Mouse (Mus musculus) spleen, adult 2 months (tissue): Measurements from ENCODE around the gene Cklf. TPM values are rescaled to one million over a fixed set of nuclear protein-coding genes. Genes with fewer than 3 reads are reported as not detected.
"Not testable (repeated sequence)": the region's sequence is repeated elsewhere in the genome, so short reads cannot be mapped to it uniquely, and the experiment has no call there.

Experiments
- DNase-seq, 2 experiments: peaks; one replicate each; pipeline versions ENCODE4 v3.0.0 to v3.0.0-alpha.2; 2012 to 2021; ENCODE audit warnings: low spot score in 2 of 2, low read depth in 1 of 2
- H3K27ac ChIP-seq: fragments of 200-500 bp; 2 replicates; pipeline ENCODE4 v1.5.1; 2012; ENCODE audit warnings: low read length, inconsistent platforms; ENCODE audit not compliant: insufficient read depth
- H3K27me3 ChIP-seq: fragments of 200-500 bp; 2 replicates; pipeline ENCODE4 v1.6.1; 2012; ENCODE audit warnings: mild to moderate bottlenecking, moderate library complexity, low read length, inconsistent platforms; ENCODE audit not compliant: control insufficient read depth, insufficient read depth
- H3K36me3 ChIP-seq: fragments of 200-500 bp; 2 replicates; pipeline ENCODE4 v1.6.1; 2012; ENCODE audit warnings: mild to moderate bottlenecking, low read length, inconsistent platforms; ENCODE audit not compliant: control insufficient read depth, insufficient read depth
- H3K4me1 ChIP-seq: fragments of 200-500 bp; 2 replicates; pipeline ENCODE4 v1.6.1; 2011; ENCODE audit warnings: inconsistent platforms; ENCODE audit not compliant: control insufficient read depth, insufficient read depth, insufficient read length
- H3K4me3 ChIP-seq: fragments of 200-500 bp; 2 replicates; pipeline ENCODE4 v1.5.1; 2011; ENCODE audit warnings: mild to moderate bottlenecking, inconsistent platforms; ENCODE audit not compliant: insufficient read depth, insufficient read length; ENCODE audit errors: extremely low read depth
- CTCF ChIP-seq: fragments of 200-500 bp; IDR thresholded peaks from 2 replicates; pipeline ENCODE4 v1.5.1; 2011; ENCODE audit warnings: mild to moderate bottlenecking, inconsistent platforms; ENCODE audit not compliant: insufficient read depth, insufficient read length, insufficient replicate concordance; ENCODE audit errors: extremely low read depth
- POLR2A ChIP-seq: fragments of 200-500 bp; IDR thresholded peaks from 2 replicates; pipeline ENCODE4 v1.6.1; 2011; ENCODE audit warnings: low read depth, low read length, inconsistent platforms
- WGBS: fragments of 180-500 bp; shearing (Covaris S2); methylation state at CpG from one replicate; pipeline ENCODE4 v1.1.7; 2018; 5-methylcytosine and 5-hydroxymethylcytosine counted together
- polyA plus RNA-seq: library from polyadenylated mRNA; depleted of rRNA; stranded (reverse); fragments of >200 nt; gene quantifications from 2 replicates; pipeline ENCODE4 v1.2.3, GENCODE M21; 2012

Gene Cklf
- polyA plus RNA-seq, 1 experiment, result 13.0 TPM

GRCm38 (mm10) chr8:104253016-104253415 is 2.4 kb downstream of the Cklf start:
- Histone ChIP-seq H3K36me3 (peaks cover 2% of the 10 kb centered on the region), H3K27me3 (no peaks in the 10 kb centered on the region), H3K4me3 (no peak overlapping the region), H3K27ac (no peak overlapping the region), H3K4me1 (0 out of 2 replicates have a peak, but pooled peaks cover 2% of the 10 kb centered on the region)
- DNase-seq, result peak in 1 of 2 experiments; percentile 59
- 69% methylated on average over 3 of the region's 3 CpGs for WGBS
- TF ChIP-seq CTCF (peak; percentile 66; the same call in 1 of the 2 replicates), POLR2A (no peak)

DNA sequence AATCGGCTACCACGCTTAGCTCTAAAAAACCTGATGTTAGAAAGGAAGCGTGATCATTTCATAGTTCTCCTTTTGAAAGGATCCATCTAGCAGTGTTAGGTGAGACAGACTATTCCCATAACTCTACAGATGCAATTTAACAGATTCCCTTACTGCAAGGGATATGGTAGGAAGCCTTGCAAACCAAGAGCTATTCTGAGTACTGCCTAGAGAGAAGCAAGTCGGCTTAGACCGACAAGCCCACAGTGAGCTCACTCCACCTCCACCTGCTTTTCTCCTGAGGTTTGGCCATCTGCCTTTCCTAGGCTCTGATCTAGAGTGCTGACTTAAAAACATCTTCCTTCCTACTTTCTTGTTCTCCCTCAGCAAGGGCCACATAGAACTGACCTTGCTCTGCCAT is 11.1 kb downstream of the Cklf start:
- H3K36me3 ChIP-seq, result peaks cover 20% of the 10 kb centered on the region
- H3K4me1 ChIP-seq, DNase-seq, H3K4me3 ChIP-seq, H3K27ac ChIP-seq, H3K27me3 ChIP-seq: not testable (repeated sequence)
- WGBS, result 92% methylated on average over 5 of the region's 5 CpGs

- H3K4me1 ChIP-seq, H3K27me3 ChIP-seq, H3K27ac ChIP-seq, H3K4me3 ChIP-seq, DNase-seq: not testable (repeated sequence)
- peaks cover 12% of the 10 kb centered on the region for H3K36me3 ChIP-seq
- 94% methylated on average over 22 of the region's 22 CpGs for WGBS
These were observed 13.7 kb downstream of the Cklf start for GRCm38 (mm10) chr8:104264271-104264935.

DNA sequence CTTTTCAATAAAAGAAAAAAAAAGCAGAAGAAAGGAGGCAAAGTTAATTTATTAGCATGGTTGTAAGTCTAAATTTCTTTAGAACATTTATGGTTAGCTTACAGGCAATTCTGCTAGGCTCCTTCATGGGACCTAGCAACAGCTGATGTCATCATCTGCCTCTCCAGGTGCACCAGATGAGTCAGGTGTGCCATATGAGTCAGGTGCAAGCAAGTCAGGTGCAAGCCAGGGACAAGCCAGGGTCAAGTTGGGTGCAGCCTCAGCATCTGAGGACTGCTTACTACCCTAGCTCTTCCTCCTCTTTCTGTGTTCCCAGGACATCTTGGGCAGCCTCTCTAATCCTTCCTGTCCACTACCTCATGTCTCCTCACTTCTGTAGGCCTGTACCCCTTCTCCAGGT is 17.7 kb downstream of the Cklf start:
- Histone ChIP-seq H3K27ac (no peak overlapping the region), H3K4me3 (no peak overlapping the region), H3K4me1 (no peaks in the 10 kb centered on the region), H3K36me3 (peaks cover 9% of the 10 kb centered on the region), H3K27me3 (no peaks in the 10 kb centered on the region)
- DNase-seq, result no peak
- TF ChIP-seq CTCF, result no peak
- TF ChIP-seq POLR2A, result no peak

DNA sequence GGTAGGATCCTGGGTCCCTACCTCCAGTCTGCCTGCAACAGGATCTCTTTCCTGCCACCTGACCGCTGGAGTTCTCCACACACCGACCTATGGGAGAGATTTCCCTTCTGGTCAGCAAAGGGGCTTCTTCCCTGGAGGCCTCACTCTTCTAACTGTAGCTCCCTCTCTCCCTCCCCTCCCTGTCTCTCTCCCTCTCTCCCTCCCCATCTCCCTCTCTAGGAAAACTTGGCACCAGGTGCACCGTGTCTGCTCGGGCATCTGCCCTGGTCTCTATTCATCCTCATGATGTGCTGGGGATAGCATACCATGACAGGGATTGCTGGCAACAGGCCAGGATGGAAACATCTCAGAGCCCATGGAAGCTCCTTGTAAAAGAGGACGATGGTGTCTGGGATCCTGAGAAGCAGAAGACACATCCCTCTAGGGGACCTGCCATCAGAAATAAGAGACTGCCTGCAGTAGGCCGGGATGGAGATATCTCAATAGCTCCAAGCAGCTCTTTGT is 18.3 kb downstream of the Cklf start:
- 91% methylated on average over 6 of the region's 6 CpGs for WGBS

GRCm38 (mm10) chr8:104293081-104293480 is 42.4 kb downstream of the Cklf start, which contains the start of gene Cmtm2a:
Gene Cmtm2a, minus strand, starts transcription at chr8:104293181.
- H3K36me3 ChIP-seq, result not testable (repeated sequence)
- WGBS, result 80% methylated on average over 12 of the region's 12 CpGs

More for the DNA sequence above, 18.3 kb downstream of the Cklf start:
- no peak for DNase-seq
- H3K27ac ChIP-seq, result no peak overlapping the region
- TF ChIP-seq CTCF (no peak), POLR2A (no peak)
- H3K27me3 ChIP-seq, result no peaks in the 10 kb centered on the region
- H3K4me1 ChIP-seq, result no peaks in the 10 kb centered on the region
- no peak overlapping the region for H3K4me3 ChIP-seq
- peaks cover 4% of the 10 kb centered on the region; the same call in 1 of the 2 replicates for H3K36me3 ChIP-seq

GRCm38 (mm10) chr8:104294396-104294795 is 43.7 kb downstream of the Cklf start:
- no peak overlapping the region for H3K27ac ChIP-seq
- no peak for DNase-seq
- TF ChIP-seq POLR2A, result no peak
- TF ChIP-seq CTCF, result no peak
- WGBS, result 74% methylated on average over 1 of the region's 1 CpGs
- H3K4me3 ChIP-seq, result no peak overlapping the region
- no peaks in the 10 kb centered on the region for H3K4me1 ChIP-seq
- H3K27me3 ChIP-seq, result no peaks in the 10 kb centered on the region
- H3K36me3 ChIP-seq, result no peaks in the 10 kb centered on the region

More at GRCm38 (mm10) chr8:104293081-104293480, 42.4 kb downstream of the Cklf start, which contains the start of gene Cmtm2a:
- not testable (repeated sequence) for H3K27me3 ChIP-seq, H3K4me3 ChIP-seq, H3K27ac ChIP-seq, H3K4me1 ChIP-seq, DNase-seq

- H3K4me3 ChIP-seq, H3K36me3 ChIP-seq, H3K4me1 ChIP-seq, H3K27ac ChIP-seq, DNase-seq, H3K27me3 ChIP-seq: not testable (repeated sequence)
- WGBS, result 46% methylated on average over 3 of the region's 3 CpGs
These were observed 50.9 kb downstream of the Cklf start for GRCm38 (mm10) chr8:104301577-104301976.

- not testable (repeated sequence) for H3K4me3 ChIP-seq, DNase-seq, H3K36me3 ChIP-seq, H3K27me3 ChIP-seq, H3K4me1 ChIP-seq, H3K27ac ChIP-seq
- WGBS, result 94% methylated on average over 4 of the region's 4 CpGs
These were observed 51.9 kb downstream of the Cklf start for GRCm38 (mm10) chr8:104302536-104302935.
